Mouse (Mus musculus) G1E (cell line): ENCODE data around the gene Tns4.

Source experiments
- CTCF ChIP-seq: IDR thresholded peaks from 2 replicates; pipeline ENCODE4 v1.5.1; 2012; ENCODE audit warnings: low read depth, low read length, inconsistent platforms, mixed read lengths
- GATA2 ChIP-seq: IDR thresholded peaks from 2 replicates; pipeline ENCODE4 v1.6.1; 2012; ENCODE audit warnings: low read depth, low read length, inconsistent platforms, borderline replicate concordance
- POLR2AphosphoS5 ChIP-seq: IDR thresholded peaks from 2 replicates; pipeline ENCODE4 v1.6.1; 2012; ENCODE audit warnings: low read depth, low read length, inconsistent platforms; ENCODE audit not compliant: insufficient replicate concordance

GRCm38 (mm10) chr11:99041841-99042780 lies 47.0 kb downstream of the Tns4 start:
- TF ChIP-seq CTCF (no peak), POLR2AphosphoS5 (no peak), GATA2 (no peak)
